Mouse (Mus musculus): ENCODE data around the gene Clps.
"Not testable (repeated sequence)": the region's sequence is repeated elsewhere in the genome, so short reads cannot be mapped to it uniquely, and the experiment has no call there.

Gene Clps

DNA sequence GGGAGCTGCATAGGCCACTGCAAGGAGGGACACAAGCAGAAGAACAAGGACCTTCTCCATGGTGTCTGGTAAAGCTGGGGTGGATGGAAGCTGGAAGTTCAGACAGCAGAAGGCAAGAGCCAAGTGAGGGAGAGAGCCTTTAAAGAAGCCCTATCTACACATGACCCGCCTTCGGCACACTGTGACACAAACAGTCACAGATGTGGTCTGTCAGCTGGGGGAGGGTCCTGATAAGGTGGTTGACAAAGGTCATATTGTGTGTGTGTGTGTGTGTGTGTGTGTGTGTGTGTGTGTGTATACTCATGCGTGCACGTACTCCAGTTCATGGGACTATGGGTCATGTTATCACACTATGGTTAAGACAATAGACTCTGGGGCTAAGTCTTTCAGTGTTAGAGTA, at the start of gene Clps:
TSS of gene Clps (minus strand) at position 169 of the 400 bp plus-strand sequence.
- no peak for DNase-seq (ENCODE audit: low read depth, low spot score)

DNA sequence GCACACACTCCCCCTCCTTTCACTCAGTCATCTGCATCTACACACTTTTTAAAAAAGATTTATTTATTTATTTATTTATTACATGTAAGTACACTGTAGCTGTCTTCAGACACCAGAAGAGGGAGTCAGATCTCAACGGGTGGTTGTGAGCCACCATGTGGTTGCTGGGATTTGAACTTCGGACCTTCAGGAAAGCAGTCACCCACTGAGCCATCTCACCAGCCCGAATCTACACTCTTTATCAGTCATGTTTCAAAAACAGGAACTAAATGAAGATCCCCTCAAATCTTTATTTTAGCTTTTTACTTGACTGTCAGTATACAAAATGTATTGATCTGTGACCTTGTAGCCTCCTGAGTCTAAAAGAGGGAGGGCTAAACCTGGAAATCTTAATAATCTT, 49.0 kb upstream of the Clps start:
- no peak for DNase-seq (ENCODE audit: low read depth, low spot score)

DNA sequence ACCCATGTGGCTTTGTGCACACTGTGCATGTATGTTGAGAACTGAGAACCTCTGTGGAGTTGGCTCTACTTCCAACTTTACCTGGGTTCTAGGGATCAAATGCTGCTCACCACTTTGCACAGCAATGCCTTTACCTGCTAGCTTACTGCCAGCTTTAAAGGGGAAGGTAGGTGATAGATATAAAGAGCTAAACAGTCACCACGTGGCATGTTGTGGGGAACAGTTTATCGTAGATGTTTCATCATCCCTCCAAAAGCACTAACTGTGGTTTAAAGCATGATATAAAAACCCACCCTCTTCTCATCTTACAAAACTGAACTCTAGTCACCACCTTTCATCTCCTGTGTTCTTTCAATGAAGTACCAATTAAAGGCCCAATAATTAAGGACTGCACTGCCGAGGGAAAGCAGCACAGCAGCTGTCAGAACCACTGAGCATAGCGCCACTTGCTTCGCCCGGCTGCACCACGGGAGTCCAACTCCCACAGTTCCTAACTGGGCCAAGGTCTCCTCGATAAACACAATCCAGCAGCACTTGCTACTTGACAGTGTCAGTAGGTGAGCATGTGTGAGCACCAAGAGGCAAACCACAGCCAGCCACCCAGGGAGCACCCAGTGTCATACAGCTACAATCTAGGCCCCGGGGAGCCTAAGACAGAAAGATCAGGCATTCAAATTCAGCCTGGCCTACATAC, 41.1 kb upstream of the Clps start:
- no peak for DNase-seq (ENCODE audit: low read depth, low spot score)

DNA sequence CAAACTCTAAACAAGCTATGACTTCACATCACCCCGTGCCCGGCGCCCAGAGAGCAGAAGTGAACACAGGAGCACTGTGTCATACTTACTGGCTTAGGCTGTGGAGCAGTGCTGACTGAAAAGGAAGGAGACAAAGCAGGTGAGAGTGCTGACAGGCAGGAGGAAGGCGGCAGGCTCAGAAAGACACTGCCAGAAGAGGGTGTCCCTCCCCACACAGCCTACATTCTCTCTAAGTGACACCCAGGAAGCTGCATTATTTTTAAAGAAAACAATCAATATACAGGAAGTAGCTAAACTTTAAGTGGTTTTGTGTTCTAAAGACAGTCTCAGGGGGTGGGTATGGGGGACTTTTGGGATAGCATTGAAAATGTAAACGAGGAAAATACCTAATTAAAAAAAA, 40.2 kb upstream of the Clps start:
- DNase-seq (ENCODE audit: low read depth, low spot score), result no peak

DNA sequence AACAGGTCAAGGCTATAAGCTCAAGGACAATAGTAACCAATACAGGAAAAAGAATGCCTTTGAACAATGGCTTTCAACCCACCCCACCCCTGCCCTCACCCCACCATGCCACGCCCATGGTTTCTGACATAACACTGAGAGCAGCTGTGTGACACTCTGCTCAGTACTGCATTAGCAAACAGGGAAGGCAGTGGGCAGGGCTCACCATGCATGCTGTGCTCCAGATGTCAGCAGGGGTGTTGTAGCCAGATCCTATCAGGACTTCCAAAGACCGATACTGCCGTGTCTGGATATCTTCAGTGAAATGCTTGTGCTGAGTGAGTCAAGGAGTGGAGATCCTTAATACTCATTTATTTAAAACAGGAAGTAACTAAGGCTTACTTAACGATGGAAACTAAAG, 33.4 kb upstream of the Clps start:
- DNase-seq (ENCODE audit: low read depth, low spot score), result no peak

DNA sequence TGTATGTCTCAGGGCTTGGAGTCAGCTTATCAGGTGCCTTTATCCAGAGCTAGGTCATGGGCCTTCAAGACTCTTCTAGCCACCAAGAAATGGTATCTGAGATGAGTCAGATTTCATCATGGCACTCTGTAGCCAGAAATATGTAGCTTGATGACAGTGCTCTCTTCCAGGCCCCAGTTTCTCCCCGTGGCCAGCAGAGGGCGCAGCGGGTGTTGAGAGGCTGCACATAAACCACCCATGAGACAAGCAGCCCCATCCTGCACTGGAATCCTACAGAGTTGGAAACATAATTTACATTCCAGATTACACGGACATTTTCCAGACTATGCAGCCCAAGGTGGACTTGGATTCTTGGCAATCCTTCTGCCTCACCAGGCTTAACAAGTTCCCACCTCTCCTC, 32.4 kb upstream of the Clps start:
- DNase-seq (ENCODE audit: low read depth, low spot score), result peak; percentile 32

DNA sequence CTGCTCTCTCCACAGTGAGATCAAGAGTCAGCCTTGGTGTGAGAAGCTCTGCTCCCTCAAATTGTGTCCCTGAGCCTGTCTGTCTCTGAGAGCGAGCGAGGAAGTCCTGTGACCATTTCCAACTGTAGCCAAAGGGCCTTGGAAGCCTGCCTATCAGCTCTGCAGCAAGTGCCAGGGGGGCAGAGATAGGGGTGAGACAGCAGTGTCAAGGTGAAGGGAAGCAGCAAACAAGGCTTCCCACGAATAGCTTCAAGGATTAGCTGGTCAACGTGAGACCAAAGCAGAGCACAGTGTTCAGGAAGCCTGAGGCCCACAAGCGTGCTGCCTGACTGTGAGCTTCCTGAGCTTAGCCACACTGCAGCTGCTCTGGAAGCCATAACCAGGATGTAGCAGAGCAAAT, 30.9 kb upstream of the Clps start:
- no peak for DNase-seq (ENCODE audit: low read depth, low spot score)

DNA sequence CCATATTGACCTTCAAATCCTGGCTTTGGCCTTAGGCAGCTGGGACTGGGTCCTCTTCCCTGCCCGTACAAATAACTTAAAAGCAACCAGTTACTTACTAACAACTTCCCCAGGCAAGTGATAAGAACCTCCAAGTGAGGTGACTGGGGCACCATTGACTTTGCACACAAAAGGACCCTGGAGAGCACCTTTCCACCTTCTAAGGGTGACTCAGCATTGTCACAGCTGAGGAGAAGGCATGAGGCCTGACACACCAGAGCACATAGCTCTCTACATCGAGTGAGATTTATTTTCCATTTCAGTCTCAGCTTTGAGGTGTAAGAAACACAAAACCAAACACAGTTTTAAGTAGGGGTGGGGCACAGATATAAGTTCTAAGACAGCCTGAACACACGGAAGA, 30.0 kb upstream of the Clps start:
- DNase-seq (ENCODE audit: low read depth, low spot score), result no peak

DNA sequence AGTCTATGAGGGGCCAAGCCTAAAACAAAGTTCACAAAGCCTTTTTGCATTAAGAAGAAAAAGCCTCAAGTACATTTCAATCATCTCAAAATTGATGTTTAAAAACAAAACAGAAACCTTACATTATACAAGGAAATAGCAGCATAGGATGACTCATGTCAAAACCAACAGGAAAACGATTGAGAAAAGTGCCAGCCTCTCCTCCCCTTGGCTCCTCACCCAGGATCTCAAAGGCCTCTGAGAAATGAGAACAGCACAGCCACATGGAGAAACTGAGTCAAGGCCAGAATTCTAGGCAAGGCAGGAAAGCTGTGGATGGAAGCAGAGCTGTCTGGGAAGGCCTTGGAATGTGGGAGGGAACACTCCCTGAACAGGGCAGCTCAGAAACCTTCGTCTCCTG, 28.0 kb upstream of the Clps start:
- DNase-seq (ENCODE audit: low read depth, low spot score), result no peak

DNA sequence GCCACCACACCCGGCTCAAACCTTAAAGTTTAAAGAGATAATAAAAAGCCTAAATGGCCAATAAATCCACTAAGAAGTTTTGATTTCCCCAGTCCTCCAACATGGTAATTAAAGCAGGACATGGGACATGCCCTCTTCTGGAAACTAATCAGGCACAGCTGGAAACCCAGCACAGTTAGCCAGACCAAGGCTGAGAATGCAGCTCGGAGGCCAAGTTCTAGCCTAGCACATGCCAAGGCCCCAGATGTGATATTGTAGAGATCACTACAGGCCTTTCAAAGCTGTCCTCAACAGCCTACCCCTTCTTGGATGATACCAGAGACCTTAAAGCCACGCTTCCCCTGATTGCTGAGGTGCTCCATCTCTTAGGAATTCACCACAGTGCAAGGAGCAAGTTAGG, 25.9 kb upstream of the Clps start:
- DNase-seq (ENCODE audit: low read depth, low spot score), result no peak

DNA sequence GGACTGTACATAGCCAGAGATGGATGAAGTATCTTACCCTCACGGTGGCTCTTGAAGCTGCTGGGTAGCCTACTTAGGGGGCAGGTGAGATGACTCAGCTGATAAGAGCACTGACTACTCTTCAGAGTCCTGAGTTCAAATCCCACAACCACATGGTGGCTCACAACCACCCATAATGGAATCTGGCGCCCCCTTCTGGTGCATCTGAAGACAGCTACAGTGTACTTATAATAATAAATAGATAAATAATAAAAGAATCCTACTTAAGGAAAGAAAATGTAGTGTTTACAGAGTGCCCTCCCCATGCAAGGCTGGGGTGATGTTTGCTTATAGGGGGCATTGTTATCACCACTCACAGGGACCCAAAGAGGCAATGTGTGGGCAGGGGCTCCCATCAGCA, 20.5 kb upstream of the Clps start:
- no peak for DNase-seq (ENCODE audit: low read depth, low spot score)

DNA sequence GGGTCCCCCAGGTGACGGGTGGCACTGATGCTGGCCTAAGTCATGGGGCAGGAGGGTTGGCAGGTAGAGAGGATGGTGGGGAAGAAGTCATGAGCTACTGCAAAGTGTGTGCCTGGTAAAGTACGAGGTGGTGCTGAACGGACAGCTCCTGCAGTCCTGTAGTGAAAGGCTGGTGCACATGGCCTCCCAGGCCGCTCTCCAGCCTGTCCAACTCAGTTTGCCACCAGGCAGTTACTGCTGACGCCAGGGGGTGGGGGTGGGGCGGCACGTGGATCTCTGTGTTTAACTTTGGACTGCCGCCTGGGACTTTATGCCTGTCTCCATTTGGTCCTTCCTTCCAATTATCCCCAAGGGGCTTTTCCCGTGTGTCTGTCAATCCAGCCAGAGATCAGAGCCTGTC, 19.8 kb upstream of the Clps start:
- DNase-seq (ENCODE audit: low read depth, low spot score), result no peak

DNA sequence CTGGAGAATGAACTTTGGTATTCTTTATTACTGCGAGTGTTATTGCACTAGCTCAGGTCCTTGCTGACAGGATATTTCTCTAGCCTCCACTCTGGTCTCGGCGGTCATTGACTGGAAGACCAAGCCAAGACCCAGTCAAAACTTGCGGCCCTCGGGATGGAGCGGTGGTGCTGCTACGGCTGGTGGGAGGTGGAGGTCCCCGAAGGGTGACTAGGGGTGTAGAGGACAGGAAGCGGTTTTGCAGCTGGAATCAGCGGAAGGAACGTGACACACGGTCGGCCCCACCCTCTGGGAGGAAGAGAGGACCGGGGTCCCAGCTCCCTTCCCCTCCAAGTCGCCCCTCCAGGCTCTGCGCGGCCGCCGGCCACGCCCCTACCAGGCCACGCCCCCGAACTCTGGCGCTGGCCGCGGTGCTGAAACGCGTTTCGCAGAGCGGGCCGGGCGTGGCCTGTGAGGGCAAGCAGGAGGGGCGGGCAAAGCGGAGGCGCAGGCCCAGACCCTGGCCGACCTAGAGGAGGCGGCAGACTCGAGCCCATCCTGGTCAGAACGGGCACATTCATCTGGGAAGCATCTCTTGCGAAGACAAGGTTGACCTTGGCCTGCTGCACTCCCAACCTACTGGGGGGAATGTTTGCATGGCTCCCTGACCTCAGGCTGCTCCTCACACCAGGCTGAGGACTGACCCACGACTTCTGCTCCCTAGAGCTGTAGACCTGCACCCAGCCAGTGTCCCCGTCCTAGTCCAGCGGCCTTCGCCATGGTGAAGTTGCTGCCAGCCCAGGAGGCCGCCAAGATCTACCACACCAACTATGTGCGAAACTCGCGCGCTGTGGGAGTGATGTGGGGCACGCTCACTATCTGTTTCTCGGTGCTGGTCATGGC, 14.9 kb upstream of the Clps start, which contains the start of gene Lhfpl5:
TSS of gene Lhfpl5 (plus strand) at position 398 of the 882 bp plus-strand sequence.
- DNase-seq (ENCODE audit: low read depth, low spot score), result no peak

DNA sequence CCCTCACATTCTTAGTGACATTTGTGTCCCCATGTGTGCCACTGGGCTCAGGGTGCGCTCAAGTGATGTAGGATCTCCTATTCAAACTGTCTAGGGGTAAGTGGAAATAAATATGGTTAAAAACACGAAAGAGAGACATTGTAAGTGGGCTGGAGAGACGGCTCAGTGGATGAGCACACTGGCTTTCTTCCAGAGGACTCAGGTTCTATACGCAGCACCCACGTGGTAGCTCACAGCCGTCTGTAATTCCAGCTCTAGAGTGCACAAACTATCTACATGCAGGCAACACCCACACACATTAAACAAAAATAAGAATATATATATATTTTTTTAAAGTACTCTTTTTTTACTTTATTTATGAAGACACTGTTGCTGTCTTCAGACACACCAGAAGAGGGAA, 12.4 kb upstream of the Clps start:
- no peak for DNase-seq (ENCODE audit: low read depth, low spot score)

DNA sequence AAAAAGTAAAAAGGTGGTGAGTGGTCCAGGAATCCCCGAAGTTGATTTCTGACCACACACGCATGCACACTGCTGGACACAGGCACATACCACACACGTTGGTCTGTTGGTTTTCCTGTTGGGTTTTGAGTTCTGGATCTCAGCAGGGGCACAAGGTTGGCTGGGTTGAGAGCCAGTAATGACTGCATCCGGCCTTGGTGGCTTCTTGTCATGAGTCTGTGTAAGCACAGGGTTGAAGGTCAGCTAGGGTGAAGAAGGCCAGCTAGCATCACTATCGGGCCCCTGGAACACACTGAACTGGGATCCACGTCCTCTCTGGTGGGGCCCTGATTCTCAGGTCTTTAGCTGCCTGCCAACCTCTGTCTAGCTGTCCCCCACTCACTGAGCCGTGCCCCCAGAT, 12.0 kb upstream of the Clps start:
- no peak for DNase-seq (ENCODE audit: low read depth, low spot score)

DNA sequence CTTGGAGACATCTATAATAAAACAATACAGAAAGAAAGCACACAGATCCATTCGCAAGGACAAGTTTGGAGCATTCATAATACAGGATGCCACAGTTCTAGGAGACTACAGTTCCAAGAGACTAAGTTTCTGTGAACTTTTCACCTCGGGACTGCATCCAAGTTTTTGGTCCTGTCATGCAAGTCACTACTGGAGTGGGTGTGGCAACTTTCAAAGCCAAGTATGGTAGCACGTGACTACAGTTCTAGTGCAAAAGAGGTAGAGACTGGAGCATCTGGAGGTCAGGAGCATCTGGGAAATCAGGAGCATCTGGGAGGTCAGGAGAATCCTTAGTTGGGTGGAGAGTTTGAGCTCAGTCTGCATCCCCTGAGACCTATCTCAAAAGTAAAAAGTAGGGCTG, 11.3 kb upstream of the Clps start:
- DNase-seq (ENCODE audit: low read depth, low spot score), result no peak

DNA sequence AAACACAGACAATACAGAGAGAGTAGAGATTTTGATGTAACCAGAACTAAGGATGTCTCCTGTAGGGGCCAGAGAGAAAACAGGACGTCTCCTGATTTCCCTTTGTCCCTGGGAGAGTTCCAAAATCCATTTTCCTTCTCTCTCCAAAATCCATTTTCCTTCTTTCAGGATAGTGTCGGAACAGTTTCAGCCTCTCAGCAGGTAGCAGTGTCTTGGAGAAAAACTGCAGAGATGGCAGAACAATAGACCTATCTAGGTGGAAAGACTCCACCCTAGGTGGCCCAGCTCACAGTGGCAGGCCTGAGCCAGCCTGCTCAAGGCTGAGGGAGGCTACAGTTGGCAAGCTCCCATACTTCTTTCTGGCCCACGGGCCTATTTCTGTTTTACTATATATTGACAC, 7.0 kb upstream of the Clps start:
- no peak for DNase-seq (ENCODE audit: low read depth, low spot score)

DNA sequence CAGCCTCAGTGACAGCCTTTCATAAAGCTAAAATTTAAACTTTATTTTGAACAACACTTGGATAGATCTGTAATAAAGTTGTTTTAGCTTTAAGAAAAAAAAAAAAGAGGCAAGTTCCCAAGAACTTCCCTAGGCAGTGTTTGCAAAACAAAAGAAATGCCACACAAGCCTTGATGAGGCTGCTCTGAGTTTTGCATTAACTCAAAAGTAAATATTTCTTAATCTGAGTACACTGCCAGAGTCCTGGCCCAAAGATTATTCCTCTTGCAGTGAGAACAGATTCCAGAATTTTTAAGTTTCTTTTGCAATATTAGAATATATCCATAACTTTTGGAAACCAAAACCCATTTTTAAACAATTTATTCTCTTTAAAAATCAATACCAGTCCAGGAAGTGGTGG, 4.6 kb upstream of the Clps start:
- DNase-seq (ENCODE audit: low read depth, low spot score), result no peak

DNA sequence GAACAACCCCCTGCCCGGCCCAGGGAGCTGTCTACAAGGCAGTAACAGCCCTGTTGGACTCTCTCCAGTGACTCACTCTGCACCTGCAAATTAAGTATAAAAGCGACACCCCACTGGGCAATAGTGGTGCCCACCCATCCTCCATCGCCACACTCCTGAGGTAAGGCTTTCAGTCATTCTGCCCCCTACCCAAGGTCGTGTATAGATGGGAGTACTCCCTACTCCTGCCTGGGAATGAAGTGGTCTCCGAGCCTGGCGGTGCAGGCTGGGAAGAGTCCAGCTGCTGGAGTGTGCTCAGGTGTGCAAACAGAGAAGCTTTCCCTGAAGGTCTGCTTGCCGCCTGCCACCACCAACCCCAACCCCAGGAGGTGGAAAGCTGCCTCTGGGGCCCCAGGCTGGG, 1.0 kb upstream of the Clps start:
- no peak for DNase-seq (ENCODE audit: low read depth, low spot score)

DNA sequence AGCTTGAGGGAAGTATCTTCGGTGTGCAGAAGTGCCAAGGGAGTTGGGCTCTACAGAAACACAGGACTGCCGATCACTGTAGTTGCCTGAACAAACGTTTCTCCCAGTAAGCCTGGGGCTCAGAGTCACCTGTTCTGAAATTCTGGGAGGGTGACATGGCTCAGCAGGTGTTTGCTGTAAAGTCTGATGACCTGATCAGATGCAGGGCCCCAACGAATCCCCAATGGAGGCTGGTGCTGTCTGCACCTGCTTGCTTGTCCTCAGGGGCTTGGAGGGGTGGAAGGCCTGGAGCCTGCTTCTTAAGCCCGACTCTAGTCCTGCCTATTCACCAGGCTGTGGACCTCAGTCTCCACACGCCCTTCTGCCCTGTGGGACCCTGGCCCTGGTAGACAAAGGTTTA, 2.8 kb downstream of the Clps start:
- no peak for DNase-seq (ENCODE audit: low read depth, low spot score)

DNA sequence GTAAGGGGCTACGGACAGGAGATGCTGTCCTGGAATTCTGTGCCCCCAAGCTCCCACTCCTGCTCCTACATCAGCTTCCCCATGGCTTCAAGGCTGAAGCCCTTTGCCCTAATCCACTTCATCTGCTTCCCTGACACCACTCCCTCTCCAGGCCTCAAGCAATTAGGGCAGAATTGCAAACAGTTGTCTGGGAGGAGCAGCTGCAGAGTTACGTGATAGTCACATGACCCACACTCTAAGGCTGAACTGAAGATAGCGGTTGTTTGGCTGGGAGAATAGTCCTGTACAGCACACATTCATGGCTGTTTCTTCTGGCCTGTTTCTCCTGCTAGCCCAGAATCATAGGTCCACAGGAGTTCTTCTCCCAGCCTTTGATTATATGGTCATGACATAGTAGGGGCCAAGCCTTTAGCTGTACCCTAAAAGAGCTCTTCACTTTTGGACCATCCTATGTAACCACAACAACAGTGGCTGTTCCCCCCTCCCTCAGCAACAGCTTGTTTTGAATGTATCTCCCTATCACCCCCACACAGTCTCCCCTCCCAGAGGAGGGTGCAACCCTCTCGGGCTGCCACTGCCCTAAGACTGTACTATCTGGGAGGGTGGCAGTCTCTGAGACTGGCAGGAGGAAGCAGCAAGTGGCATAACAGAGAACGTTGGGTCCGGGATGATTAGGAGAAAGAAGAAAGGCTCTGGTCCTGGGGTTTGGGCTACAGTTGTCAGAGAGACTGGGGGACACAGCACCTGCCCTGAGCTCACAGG, 3.8 kb downstream of the Clps start:
- DNase-seq (ENCODE audit: low read depth, low spot score), result no peak

DNA sequence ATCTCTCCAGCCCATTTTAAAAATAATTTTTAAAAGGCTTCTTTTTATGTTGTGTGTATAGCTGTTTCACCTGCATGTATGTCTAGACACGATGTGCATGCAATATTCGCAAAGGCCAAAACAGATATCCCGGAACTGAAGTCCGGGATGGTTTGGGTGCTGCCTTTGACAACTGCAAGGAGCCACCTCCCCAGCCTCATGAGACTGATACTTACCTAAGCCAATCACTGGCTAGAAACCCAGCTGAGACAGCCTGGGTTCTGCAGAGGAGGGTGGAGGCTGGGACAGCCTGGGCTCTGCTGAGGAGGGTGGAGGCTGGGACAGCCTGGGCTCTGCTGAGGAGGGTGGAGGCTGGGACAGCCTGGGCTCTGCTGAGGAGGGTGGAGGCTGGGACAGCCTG, 6.5 kb downstream of the Clps start:
- not testable (repeated sequence) for DNase-seq (ENCODE audit: low read depth, low spot score)

Data from skeletal muscle tissue, adult 2 months (tissue).